Mouse (Mus musculus): ENCODE measurements at regions not wholly inside any gene's neighbourhood (a gene's known extent, or its start where the extent isn't known, plus 50 kb on each side); places are given as distances from the start of the nearest gene placed in this dataset.

DNA sequence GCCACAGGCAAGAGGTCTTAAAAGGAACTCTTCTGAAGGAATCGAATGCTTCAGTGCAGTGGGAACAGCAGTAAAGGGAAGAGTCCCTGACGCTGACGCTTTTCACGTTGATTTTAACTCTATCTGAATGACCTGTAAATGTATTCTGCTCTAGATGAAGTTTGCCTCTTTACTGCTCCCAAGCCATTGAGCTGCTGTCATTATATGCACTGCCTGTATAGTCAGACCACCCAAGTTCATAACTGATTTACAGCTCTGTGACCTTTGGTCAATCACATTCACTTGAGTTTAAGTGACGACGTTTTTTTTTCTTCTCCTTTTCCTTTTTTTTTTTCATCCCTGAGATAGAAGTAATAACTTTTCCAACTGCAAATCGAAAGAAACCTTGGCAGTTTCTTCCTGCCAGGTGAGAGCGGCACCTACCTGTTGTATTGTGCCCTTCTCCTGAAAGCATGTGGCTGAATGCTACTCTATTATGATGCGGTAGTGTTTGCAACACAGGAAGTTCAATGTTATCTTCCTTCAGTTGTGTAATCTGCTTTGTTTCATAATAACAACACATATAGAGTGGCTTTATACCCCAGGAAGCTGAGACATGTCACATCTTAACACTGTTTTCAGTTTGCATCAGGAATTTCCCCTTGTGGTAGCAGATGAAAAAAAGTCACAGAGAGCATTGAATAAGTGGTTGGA, 293.0 kb downstream of the Lipi start:
- no peak for TF ChIP-seq CTCF (IDR thresholded peaks at IDR 0.05; ENCODE audit: insufficient read depth, low read depth, low read length)
- TF ChIP-seq POLR2A (IDR thresholded peaks at IDR 0.05; ENCODE audit: insufficient read depth, low read depth, low read length), result no peak
